Mouse (Mus musculus) thymus, adult 2 months (tissue): ENCODE measurements around the gene Hexim2. TPM values are rescaled to one million over a fixed set of nuclear protein-coding genes. Genes with fewer than 3 reads are reported as not detected.
A peak's percentile ranks its signal among the peaks of the same experiment; 100 is the strongest.

Experiments
- DNase-seq: peaks from one replicate; pipeline ENCODE4 v3.0.0; 2021
- H3K27ac ChIP-seq: fragments of 200-500 bp; 2 replicates; pipeline ENCODE4 v1.5.1; 2012; ENCODE audit warnings: low read length, control low read depth; ENCODE audit not compliant: control insufficient read depth, insufficient read depth
- H3K27me3 ChIP-seq: fragments of 200-500 bp; 2 replicates; pipeline ENCODE4 v1.6.1; 2012; ENCODE audit warnings: mild to moderate bottlenecking, low read length, moderate library complexity, mixed read lengths; ENCODE audit not compliant: control insufficient read depth, insufficient read depth
- H3K36me3 ChIP-seq: fragments of 200-500 bp; 2 replicates; pipeline ENCODE4 v1.6.1; 2012; ENCODE audit warnings: mild to moderate bottlenecking, low read length, moderate library complexity; ENCODE audit not compliant: control insufficient read depth, insufficient read depth
- H3K4me1 ChIP-seq: fragments of 200-500 bp; replicated peaks from 2 replicates; pipeline ENCODE4 v1.6.1; 2012; ENCODE audit warnings: low read length; ENCODE audit not compliant: control insufficient read depth, insufficient read depth
- H3K4me3 ChIP-seq: fragments of 200-500 bp; 2 replicates; pipeline ENCODE4 v1.5.1; 2012; ENCODE audit warnings: mild to moderate bottlenecking, low read length, control low read depth, moderate library complexity; ENCODE audit not compliant: control insufficient read depth, insufficient read depth
- CTCF ChIP-seq: fragments of 200-500 bp; IDR thresholded peaks from 2 replicates; pipeline ENCODE4 v1.5.1; 2012; ENCODE audit warnings: mild to moderate bottlenecking, control low read depth, low read length, moderate library complexity, borderline replicate concordance; ENCODE audit not compliant: control insufficient read depth, poor library complexity, insufficient read depth; ENCODE audit errors: extremely low read depth
- POLR2A ChIP-seq: fragments of 200-500 bp; IDR thresholded peaks from 2 replicates; pipeline ENCODE4 v1.6.1; 2012; ENCODE audit warnings: mild to moderate bottlenecking, low read length, control low read depth, moderate library complexity; ENCODE audit not compliant: control insufficient read depth, poor library complexity, insufficient read depth; ENCODE audit errors: extremely low read depth
- WGBS: fragments of 180-500 bp; shearing (Covaris S2); methylation state at CpG from one replicate; pipeline ENCODE4 v1.1.7; 2018; 5-methylcytosine and 5-hydroxymethylcytosine counted together
- polyA plus RNA-seq: library from polyadenylated mRNA; depleted of rRNA; stranded (reverse); fragments of >200 nt; gene quantifications from 2 replicates; pipeline ENCODE4 v1.2.3, GENCODE M21; 2012

The Hexim2 gene
- polyA plus RNA-seq, 1 experiment: 4.9 TPM

GRCm38 (mm10) chr11:103168690-103169390, 36.6 kb downstream of the Hexim2 start:
- WGBS: 31% methylated on average over 9 of the region's 9 CpGs

DNA sequence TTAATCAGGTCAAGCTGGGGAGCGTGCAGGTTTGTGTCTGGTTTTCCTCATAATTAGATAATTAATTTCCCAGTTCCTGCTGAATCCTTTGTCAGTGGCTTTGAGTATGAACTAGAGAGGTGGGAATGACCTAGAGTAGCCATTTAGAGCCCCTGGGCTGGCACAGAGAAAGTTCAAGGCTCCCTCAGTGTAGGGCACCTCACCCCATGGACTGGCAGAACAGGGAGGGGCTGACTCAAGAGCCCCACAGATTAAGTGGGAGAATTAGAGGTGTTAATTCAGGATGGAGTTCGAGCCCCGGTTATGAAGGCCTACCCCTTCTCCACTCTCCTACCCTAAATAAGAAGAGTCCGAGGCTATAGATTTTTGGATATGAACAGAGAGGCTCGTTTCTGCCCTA, 37.4 kb downstream of the Hexim2 start:
- Histone ChIP-seq H3K36me3 (no peaks in the 10 kb centered on the region), H3K4me1 (peaks cover 41% of the 10 kb centered on the region), H3K27ac (peak overlapping the region; percentile 29), H3K27me3 (no peaks in the 10 kb centered on the region), H3K4me3 (no peak overlapping the region)
- 86% methylated on average over 5 of the region's 5 CpGs for WGBS
- TF ChIP-seq CTCF (no peak), POLR2A (no peak)
- no peak for DNase-seq

More at GRCm38 (mm10) chr11:103168690-103169390, 36.6 kb downstream of the Hexim2 start:
- H3K4me1 ChIP-seq: peaks cover 32% of the 10 kb centered on the region
- H3K27me3 ChIP-seq: no peaks in the 10 kb centered on the region
- TF ChIP-seq POLR2A: no peak
- peak; percentile 50; the same call in 1 of the 2 replicates for TF ChIP-seq CTCF
- no peaks in the 10 kb centered on the region for H3K36me3 ChIP-seq
- peak; percentile 85 for DNase-seq
- peak overlapping the region; percentile 29; the same call in 1 of the 2 replicates for H3K27ac ChIP-seq
- H3K4me3 ChIP-seq: no peak overlapping the region

DNA sequence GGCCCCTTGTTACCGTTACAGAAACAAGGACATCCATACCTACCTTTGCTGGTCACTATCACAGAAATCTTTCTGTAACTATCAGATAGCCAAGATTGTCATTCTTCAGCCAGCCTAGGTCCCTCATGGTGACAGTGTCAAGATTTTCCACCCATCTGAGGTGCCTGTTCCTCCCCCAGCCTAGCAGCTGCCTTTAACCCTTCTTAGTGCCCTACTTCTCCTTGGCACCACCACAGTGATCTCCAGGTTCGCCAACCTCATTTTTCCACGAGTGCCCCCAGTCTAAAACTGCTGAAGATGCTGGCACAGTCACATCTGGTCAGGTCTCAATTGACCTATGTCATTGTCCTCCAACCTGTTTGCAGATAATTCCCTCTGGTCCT, 37.9 kb downstream of the Hexim2 start:
- WGBS: 28% methylated on average over 3 of the region's 3 CpGs
- Histone ChIP-seq H3K27ac (peak overlapping the region; percentile 72), H3K27me3 (no peaks in the 10 kb centered on the region), H3K36me3 (no peaks in the 10 kb centered on the region), H3K4me3 (peak overlapping the region; percentile 99), H3K4me1 (peaks cover 42% of the 10 kb centered on the region)
- TF ChIP-seq CTCF (no peak), POLR2A (no peak)
- peak; percentile 46 for DNase-seq

- TF ChIP-seq POLR2A (peak; percentile 24; the same call in 1 of the 2 replicates), CTCF (no peak)
- Histone ChIP-seq H3K36me3 (no peaks in the 10 kb centered on the region), H3K4me1 (peaks cover 44% of the 10 kb centered on the region), H3K27me3 (no peaks in the 10 kb centered on the region), H3K27ac (peak within 1 kb of the TSS; percentile 92), H3K4me3 (peak within 1 kb of the TSS; percentile 99)
- peak; percentile 86 for DNase-seq
- 1% methylated on average over 69 of the region's 84 CpGs for WGBS
These were observed 38.5 kb downstream of the Hexim2 start, which contains the start of gene Fmnl1 for GRCm38 (mm10) chr11:103170494-103171285. TSS of gene Fmnl1 (plus strand) at chr11:103171107.

GRCm38 (mm10) chr11:103171286-103171620, 39.0 kb downstream of the Hexim2 start:
- Histone ChIP-seq H3K4me1 (peaks cover 49% of the 10 kb centered on the region), H3K4me3 (peak overlapping the region; percentile 99), H3K36me3 (no peaks in the 10 kb centered on the region), H3K27me3 (no peaks in the 10 kb centered on the region), H3K27ac (peak overlapping the region; percentile 92)
- no peak; the same call in 1 of the 2 replicates for TF ChIP-seq POLR2A
- TF ChIP-seq CTCF: no peak
- DNase-seq: no peak
- WGBS: 1% methylated on average over 23 of the region's 23 CpGs

DNA sequence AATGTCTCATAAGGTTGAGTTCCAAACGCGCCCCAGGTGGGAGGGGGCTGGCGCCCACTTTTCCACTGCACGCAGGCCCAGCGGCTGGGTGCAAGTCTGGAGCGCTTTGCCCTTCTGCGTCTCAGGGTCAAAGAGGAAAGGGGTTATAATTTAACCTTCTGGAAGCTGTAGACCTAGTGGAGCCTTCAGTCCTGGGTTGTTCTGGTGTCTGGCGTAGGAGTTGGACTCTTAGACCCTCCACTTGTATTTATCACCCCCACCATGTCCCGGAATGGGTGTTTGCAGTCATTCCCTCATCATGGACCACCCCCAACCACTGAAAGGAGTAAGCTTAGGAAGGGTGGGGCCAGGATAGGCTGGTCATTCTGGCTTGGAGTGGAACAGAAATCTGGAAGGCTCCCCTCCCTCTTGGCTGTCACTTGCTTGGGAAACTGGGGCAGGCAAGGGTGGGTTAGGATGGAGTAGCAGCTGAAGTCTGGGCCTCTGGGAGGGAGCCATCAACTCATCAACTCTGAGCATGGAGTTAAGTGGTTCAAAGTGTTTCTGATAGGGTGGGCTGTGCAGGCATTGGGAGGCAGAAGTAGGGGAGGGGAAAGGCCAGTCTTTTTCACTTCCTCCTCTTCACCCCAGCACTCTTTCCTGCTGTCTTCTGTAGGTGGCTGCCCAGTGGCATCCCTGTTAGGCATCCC, 39.6 kb downstream of the Hexim2 start:
- WGBS: 5% methylated on average over 9 of the region's 9 CpGs
- Histone ChIP-seq H3K27ac (peak overlapping the region; percentile 92), H3K36me3 (no peaks in the 10 kb centered on the region), H3K27me3 (no peaks in the 10 kb centered on the region), H3K4me1 (peaks cover 54% of the 10 kb centered on the region), H3K4me3 (peak overlapping the region; percentile 99)
- DNase-seq: peak; percentile 51
- TF ChIP-seq CTCF (no peak), POLR2A (no peak)
